Mouse (Mus musculus) liver, adult 2 months (tissue): ENCODE data around the gene H2afj. TPM values are rescaled to one million over a fixed set of nuclear protein-coding genes. Genes with fewer than 3 reads are reported as not detected.
A peak's percentile ranks its signal among the peaks of the same experiment; 100 is the strongest.

Experiments used
- DNase-seq: peaks from one replicate; pipeline ENCODE4 v3.0.0-alpha.2; 2011; ENCODE audit warnings: low read depth, low spot score; ENCODE audit errors: extremely low read depth
- H3K27ac ChIP-seq: fragments of 200-500 bp; replicated peaks from 2 replicates; pipeline ENCODE4 v1.5.1; 2012; ENCODE audit warnings: low read depth, mild to moderate bottlenecking, control low read depth, inconsistent platforms, low read length; ENCODE audit not compliant: insufficient read depth
- H3K27me3 ChIP-seq: fragments of 200-500 bp; 2 replicates; pipeline ENCODE4 v1.6.1; 2012; ENCODE audit warnings: mild to moderate bottlenecking, moderate library complexity, low read length, inconsistent platforms; ENCODE audit not compliant: control insufficient read depth, insufficient read depth
- H3K36me3 ChIP-seq: fragments of 200-500 bp; 2 replicates; pipeline ENCODE4 v1.6.1; 2012; ENCODE audit warnings: low read length, inconsistent platforms; ENCODE audit not compliant: control insufficient read depth, insufficient read depth
- H3K4me1 ChIP-seq: fragments of 200-500 bp; 2 replicates; pipeline ENCODE4 v1.6.1; 2011; ENCODE audit warnings: low read length; ENCODE audit not compliant: control insufficient read depth, insufficient read depth
- H3K4me3 ChIP-seq: fragments of 200-500 bp; 2 replicates; pipeline ENCODE4 v1.5.1; 2011; ENCODE audit warnings: low read depth, mild to moderate bottlenecking, control low read depth, low read length, moderate library complexity; ENCODE audit not compliant: insufficient read depth
- H3K79me2 ChIP-seq: fragments of 200-500 bp; 2 replicates; pipeline ENCODE4 v1.6.1; 2012; ENCODE audit warnings: inconsistent platforms, mild to moderate bottlenecking, low read length, moderate library complexity; ENCODE audit not compliant: control insufficient read depth, insufficient read depth
- H3K9ac ChIP-seq: fragments of 200-500 bp; 2 replicates; pipeline ENCODE4 v1.6.1; 2012; ENCODE audit warnings: low read depth, mild to moderate bottlenecking, control low read depth, inconsistent platforms, low read length
- CTCF ChIP-seq: fragments of 200-500 bp; IDR thresholded peaks from 2 replicates; pipeline ENCODE4 v1.5.1; 2011; ENCODE audit warnings: low read depth, low read length, control low read depth
- POLR2A ChIP-seq: fragments of 200-500 bp; IDR thresholded peaks from 2 replicates; pipeline ENCODE4 v1.6.1; 2011; ENCODE audit warnings: low read length, control low read depth; ENCODE audit not compliant: insufficient read depth; ENCODE audit errors: extremely low read depth
- WGBS: fragments of 180-500 bp; shearing (Covaris S2); methylation state at CpG from one replicate; pipeline ENCODE4 v1.1.7; 2018; 5-methylcytosine and 5-hydroxymethylcytosine counted together
- polyA plus RNA-seq: library from polyadenylated mRNA; depleted of rRNA; stranded (reverse); fragments of >200 nt; gene quantifications from 2 replicates; pipeline ENCODE4 v1.2.3, GENCODE M21; 2012
- total RNA-seq: library from RNA; depleted of rRNA; stranded (reverse); fragments of >200 nt; gene quantifications from 2 replicates; pipeline ENCODE4 v1.2.3, GENCODE M21; 2014

H2afj gene
- total and polyA plus RNA-seq, 2 experiments: 53.1 to 90.3 TPM

- under 1% methylated on average over 50 of the region's 50 CpGs for WGBS
- peak within 1 kb of the TSS; percentile 68 for H3K4me3 ChIP-seq
- peaks cover 7% of the 10 kb centered on the region; the same call in 1 of the 2 replicates for H3K4me1 ChIP-seq
- H3K9ac ChIP-seq: peak within 1 kb of the TSS; percentile 95
- peak within 1 kb of the TSS; percentile 96 for H3K27ac ChIP-seq
- peak; percentile 90 for DNase-seq
- H3K27me3 ChIP-seq: no peaks in the 10 kb centered on the region
- H3K36me3 ChIP-seq: no peaks in the 10 kb centered on the region
- TF ChIP-seq CTCF (no peak), POLR2A (peak; percentile 97)
- H3K79me2 ChIP-seq: no peaks in the 10 kb centered on the region; the same call in 1 of the 2 replicates
Observed at GRCm38 (mm10) chr6:136803739-136804633, 4.1 kb upstream of the H2afj start, which contains the start of gene Hist4h4. Gene Hist4h4 (minus strand): TSS chr6:136804415.

- no peaks in the 10 kb centered on the region for H3K36me3 ChIP-seq
- TF ChIP-seq POLR2A (no peak), CTCF (no peak)
- peak overlapping the region; percentile 72 for H3K27ac ChIP-seq
- H3K4me1 ChIP-seq: peaks cover 12% of the 10 kb centered on the region
- no peaks in the 10 kb centered on the region; the same call in 1 of the 2 replicates for H3K79me2 ChIP-seq
- H3K27me3 ChIP-seq: no peaks in the 10 kb centered on the region
- no peak overlapping the region for H3K9ac ChIP-seq
- peak; percentile 42 for DNase-seq
- WGBS: 11% methylated on average over 9 of the region's 9 CpGs
- H3K4me3 ChIP-seq: peak overlapping the region; percentile 25
Observed at GRCm38 (mm10) chr6:136804705-136805408, 3.2 kb upstream of the H2afj start.

- no peaks in the 10 kb centered on the region for H3K27me3 ChIP-seq
- peaks cover 14% of the 10 kb centered on the region for H3K4me1 ChIP-seq
Observed at GRCm38 (mm10) chr6:136805409-136805775, 2.7 kb upstream of the H2afj start.

GRCm38 (mm10) chr6:136806819-136807218, 1.2 kb upstream of the H2afj start:
- DNase-seq: no peak
- Histone ChIP-seq H3K27ac (no peak overlapping the region), H3K4me3 (no peak overlapping the region), H3K9ac (no peak overlapping the region), H3K4me1 (peaks cover 14% of the 10 kb centered on the region), H3K27me3 (no peaks in the 10 kb centered on the region), H3K36me3 (no peaks in the 10 kb centered on the region), H3K79me2 (no peaks in the 10 kb centered on the region; the same call in 1 of the 2 replicates)
- TF ChIP-seq CTCF (no peak), POLR2A (no peak)
- WGBS: 95% methylated on average over 5 of the region's 5 CpGs

More at GRCm38 (mm10) chr6:136805409-136805775, 2.7 kb upstream of the H2afj start:
- Histone ChIP-seq H3K9ac (no peak overlapping the region), H3K79me2 (no peaks in the 10 kb centered on the region; the same call in 1 of the 2 replicates), H3K27ac (no peak overlapping the region), H3K4me3 (no peak overlapping the region), H3K36me3 (no peaks in the 10 kb centered on the region)
- WGBS: 75% methylated on average over 1 of the region's 1 CpGs
- DNase-seq: no peak
- TF ChIP-seq CTCF (no peak), POLR2A (no peak)

- no peak for TF ChIP-seq CTCF
- Histone ChIP-seq H3K79me2 (no peaks in the 10 kb centered on the region; the same call in 1 of the 2 replicates), H3K27me3 (no peaks in the 10 kb centered on the region), H3K36me3 (no peaks in the 10 kb centered on the region), H3K27ac (peak overlapping the region; percentile 73), H3K4me1 (peaks cover 14% of the 10 kb centered on the region), H3K4me3 (peak overlapping the region; percentile 34), H3K9ac (peak overlapping the region; percentile 54)
- 55% methylated on average over 18 of the region's 18 CpGs for WGBS
- no peak for DNase-seq
Observed at GRCm38 (mm10) chr6:136807395-136808013, 540 bp upstream of the H2afj start.
